Mouse (Mus musculus) hindbrain, embryonic 14.5 days (tissue): Measurements from ENCODE around the gene Gm10477. TPM values are rescaled to one million over a fixed set of nuclear protein-coding genes. Genes with fewer than 3 reads are reported as not detected.

ENCODE experiments used
- polyA plus RNA-seq: library from polyadenylated mRNA; unstranded; fragments of >200 nt; fragmentation: Nextera tagmentation; extraction: Ambion mirVana; gene quantifications from 2 replicates; pipeline ENCODE4 v1.2.1, GENCODE M21; 2014

The Gm10477 gene
- polyA plus RNA-seq, 1 experiment from 2014 or later = not detected

Other genes with a start within 250 kb of the Gm10477 start
- 5.0 and 7.8 TPM in 2 replicates for gene Zfp449, start 178.3 kb upstream of the Gm10477 start, polyA plus RNA-seq
- 30.2 and 34.4 TPM in 2 replicates for gene Smim10l2a, start 150.2 kb upstream of the Gm10477 start, polyA plus RNA-seq
- 1.1 and 1.9 TPM in 2 replicates for gene Gm2174, start 76.8 kb upstream of the Gm10477 start, polyA plus RNA-seq
- gene Ints6l, start 69.9 kb upstream of the Gm10477 start, polyA plus RNA-seq = 19.2 and 19.6 TPM in 2 replicates
- not detected in 2 replicates for gene Gm648, start 24.9 kb downstream of the Gm10477 start, polyA plus RNA-seq
- 63.8 and 64.5 TPM in 2 replicates for gene Mmgt1, start 73.3 kb downstream of the Gm10477 start, polyA plus RNA-seq
- gene Slc9a6, start 85.0 kb downstream of the Gm10477 start, polyA plus RNA-seq = 53.3 and 69.0 TPM in 2 replicates
- 192 and 215 TPM in 2 replicates for gene Fhl1, start 207.0 kb downstream of the Gm10477 start, polyA plus RNA-seq